Mouse (Mus musculus) CH12F3 (cell line): ENCODE data around the gene Pfkfb3.

Experiments
- in situ Hi-C: fragments of 300-500 bp; cut with MboI; formaldehyde crosslinking; loops from 2 replicates; pipeline ENCODE4 v1.14.3; 2020; ENCODE audit warnings: low sequenced_read_pairs

Gene Pfkfb3

GRCm38 (mm10) chr2:11503736-11504135, 50.1 kb downstream of the Pfkfb3 start:
- in situ Hi-C loops: loop anchor here (5.0 to 25.0 kb wide), 2 partner anchors 171 to 391 kb away; no protein-coding TSS in a partner anchor

GRCm38 (mm10) chr2:11502901-11503431, 50.9 kb downstream of the Pfkfb3 start:
- in situ Hi-C loops: loop anchor here (5.0 to 25.0 kb wide), 2 partner anchors 171 to 391 kb away; no protein-coding TSS in a partner anchor

GRCm38 (mm10) chr2:11502255-11502765, 51.6 kb downstream of the Pfkfb3 start:
- in situ Hi-C loops: loop anchor here (5.0 to 25.0 kb wide), 2 partner anchors 170 to 390 kb away; no protein-coding TSS in a partner anchor

GRCm38 (mm10) chr2:11501301-11502254, 52.3 kb downstream of the Pfkfb3 start:
- in situ Hi-C loops: loop anchor here (5.0 to 25.0 kb wide), 2 partner anchors 169 to 389 kb away; no protein-coding TSS in a partner anchor

GRCm38 (mm10) chr2:11500666-11501065, 53.2 kb downstream of the Pfkfb3 start:
- in situ Hi-C loops: loop anchor here (5.0 to 25.0 kb wide), 2 partner anchors 168 to 388 kb away; no protein-coding TSS in a partner anchor

- in situ Hi-C loops: no loop called here
These were observed 57.3 kb downstream of the Pfkfb3 start for GRCm38 (mm10) chr2:11496601-11497031.

- in situ Hi-C loops: no loop called here
These were observed 59.0 kb downstream of the Pfkfb3 start for GRCm38 (mm10) chr2:11494841-11495255.

GRCm38 (mm10) chr2:11492855-11493254, 61.0 kb downstream of the Pfkfb3 start:
- in situ Hi-C loops: no loop called here

- in situ Hi-C loops: no loop called here
These were observed 62.4 kb downstream of the Pfkfb3 start for GRCm38 (mm10) chr2:11491471-11491870.

GRCm38 (mm10) chr2:11490554-11490953, 63.3 kb downstream of the Pfkfb3 start:
- in situ Hi-C loops: no loop called here

- in situ Hi-C loops: no loop called here
These were observed 70.7 kb downstream of the Pfkfb3 start for GRCm38 (mm10) chr2:11483226-11483625.

GRCm38 (mm10) chr2:11482364-11482763, 71.5 kb downstream of the Pfkfb3 start:
- in situ Hi-C loops: no loop called here

GRCm38 (mm10) chr2:11478960-11479359, 74.9 kb downstream of the Pfkfb3 start:
- in situ Hi-C loops: no loop called here

- in situ Hi-C loops: no loop called here
These were observed 78.6 kb downstream of the Pfkfb3 start for GRCm38 (mm10) chr2:11475316-11475715.

- in situ Hi-C loops: no loop called here
These were observed 89.2 kb downstream of the Pfkfb3 start for GRCm38 (mm10) chr2:11464661-11465099.

GRCm38 (mm10) chr2:11460976-11461375, 92.9 kb downstream of the Pfkfb3 start:
- in situ Hi-C loops: no loop called here

- in situ Hi-C loops: no loop called here
These were observed 95.4 kb downstream of the Pfkfb3 start for GRCm38 (mm10) chr2:11458494-11458893.

- in situ Hi-C loops: no loop called here
These were observed 96.0 kb downstream of the Pfkfb3 start for GRCm38 (mm10) chr2:11457904-11458303.

GRCm38 (mm10) chr2:11448711-11449110, 105.2 kb downstream of the Pfkfb3 start:
- in situ Hi-C loops: no loop called here

GRCm38 (mm10) chr2:11447865-11448264, 106.0 kb downstream of the Pfkfb3 start:
- in situ Hi-C loops: no loop called here

- in situ Hi-C loops: no loop called here
These were observed 108.2 kb downstream of the Pfkfb3 start for GRCm38 (mm10) chr2:11445722-11446121.
